Mouse (Mus musculus): ENCODE results near the gene Usp8. TPM values are rescaled to one million over a fixed set of nuclear protein-coding genes. Genes with fewer than 3 reads are reported as not detected.

Gene Usp8
- total RNA-seq, 2 experiments from 2014 or later = 35.2 to 38.7 TPM

- DNase-seq (ENCODE audit: low spot score in 2 of 2) = no peak
These were observed 28.4 kb downstream of the Usp8 start for GRCm38 (mm10) chr2:126735339-126736073.

- no peak for DNase-seq (ENCODE audit: low spot score in 2 of 2)
These were observed 33.2 kb downstream of the Usp8 start for GRCm38 (mm10) chr2:126740314-126740713.

GRCm38 (mm10) chr2:126743389-126743788 is 36.3 kb downstream of the Usp8 start:
- DNase-seq (ENCODE audit: low spot score in 2 of 2) = no peak

GRCm38 (mm10) chr2:126755664-126756063 is 48.5 kb downstream of the Usp8 start:
- DNase-seq (ENCODE audit: low spot score in 2 of 2) = no peak

GRCm38 (mm10) chr2:126759351-126759750 is 52.2 kb downstream of the Usp8 start:
- DNase-seq (ENCODE audit: low spot score in 2 of 2) = no peak

GRCm38 (mm10) chr2:126765867-126766582 is 58.9 kb downstream of the Usp8 start:
- peak; percentile 22 to 26 for DNase-seq (ENCODE audit: low spot score in 2 of 2)

GRCm38 (mm10) chr2:126767599-126767998 is 60.5 kb downstream of the Usp8 start:
- DNase-seq (ENCODE audit: low spot score in 2 of 2) = no peak

- no peak for DNase-seq (ENCODE audit: low spot score in 2 of 2)
These were observed 61.1 kb downstream of the Usp8 start for GRCm38 (mm10) chr2:126768194-126768593.

GRCm38 (mm10) chr2:126769431-126770181 is 62.5 kb downstream of the Usp8 start:
- DNase-seq (ENCODE audit: low spot score in 2 of 2) = no peak

GRCm38 (mm10) chr2:126772217-126772616 is 65.1 kb downstream of the Usp8 start:
- DNase-seq (ENCODE audit: low spot score in 2 of 2) = no peak

GRCm38 (mm10) chr2:126775951-126776350 is 68.8 kb downstream of the Usp8 start:
- no peak for DNase-seq (ENCODE audit: low spot score in 2 of 2)

GRCm38 (mm10) chr2:126776416-126776815 is 69.3 kb downstream of the Usp8 start:
- DNase-seq (ENCODE audit: low spot score in 2 of 2) = no peak

GRCm38 (mm10) chr2:126778806-126779205 is 71.7 kb downstream of the Usp8 start:
- no peak for DNase-seq (ENCODE audit: low spot score in 2 of 2)

GRCm38 (mm10) chr2:126780286-126780685 is 73.2 kb downstream of the Usp8 start:
- no peak for DNase-seq (ENCODE audit: low spot score in 2 of 2)

GRCm38 (mm10) chr2:126781478-126781877 is 74.3 kb downstream of the Usp8 start:
- no peak for DNase-seq (ENCODE audit: low spot score in 2 of 2)

- peak; percentile 73 to 77 for DNase-seq (ENCODE audit: low spot score in 2 of 2)
These were observed 75.3 kb downstream of the Usp8 start for GRCm38 (mm10) chr2:126782433-126782832.

GRCm38 (mm10) chr2:126783370-126783769 is 76.2 kb downstream of the Usp8 start, which contains the start of gene Usp50:
Gene Usp50 (minus strand): TSS chr2:126783470.
- DNase-seq (ENCODE audit: low spot score in 2 of 2) = no peak

GRCm38 (mm10) chr2:126787721-126788342 is 80.7 kb downstream of the Usp8 start:
- DNase-seq (ENCODE audit: low spot score in 2 of 2) = peak; percentile 38 to 43

- no peak for DNase-seq (ENCODE audit: low spot score in 2 of 2)
These were observed 85.5 kb downstream of the Usp8 start for GRCm38 (mm10) chr2:126792611-126793010.

- DNase-seq (ENCODE audit: low spot score in 2 of 2) = no peak
These were observed 88.6 kb downstream of the Usp8 start for GRCm38 (mm10) chr2:126795708-126796107.

- DNase-seq (ENCODE audit: low spot score in 2 of 2) = no peak
These were observed 91.3 kb downstream of the Usp8 start for GRCm38 (mm10) chr2:126798455-126798854.
